Mouse (Mus musculus) 3T3-L1 (cell line): ENCODE results near the gene Ercc6l.
"Not testable (repeated sequence)": the region's sequence is repeated elsewhere in the genome, so short reads cannot be mapped to it uniquely, and the experiment has no call there.

Experiments
- DNase-seq: peaks from one replicate; pipeline ENCODE4 v3.0.0-alpha.2; 2015; ENCODE audit warnings: low read depth, low spot score

Gene Ercc6l

DNA sequence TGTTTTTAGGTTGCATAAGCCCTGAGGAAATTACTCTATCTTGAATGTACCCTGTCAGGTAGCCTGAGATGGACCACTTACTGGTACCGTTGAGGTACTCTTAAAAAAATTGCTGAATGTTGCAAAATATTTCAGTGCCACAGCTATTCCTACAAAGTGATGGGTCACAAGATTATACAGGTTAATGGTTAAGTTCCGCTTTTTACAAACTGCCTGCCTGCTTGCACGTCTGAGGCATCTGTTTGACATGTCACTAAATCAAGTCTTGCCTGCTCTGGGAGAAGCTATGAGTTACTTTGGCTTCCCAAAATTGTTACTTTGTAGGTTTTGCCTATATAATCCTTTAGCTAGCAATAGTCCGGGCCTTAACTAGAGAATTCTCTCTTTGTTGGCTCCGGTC, 47.5 kb downstream of the Ercc6l start:
- not testable (repeated sequence) for DNase-seq

GRCm38 (mm10) chrX:102103830-102104229, 53.1 kb downstream of the Ercc6l start:
- DNase-seq = not testable (repeated sequence)

DNA sequence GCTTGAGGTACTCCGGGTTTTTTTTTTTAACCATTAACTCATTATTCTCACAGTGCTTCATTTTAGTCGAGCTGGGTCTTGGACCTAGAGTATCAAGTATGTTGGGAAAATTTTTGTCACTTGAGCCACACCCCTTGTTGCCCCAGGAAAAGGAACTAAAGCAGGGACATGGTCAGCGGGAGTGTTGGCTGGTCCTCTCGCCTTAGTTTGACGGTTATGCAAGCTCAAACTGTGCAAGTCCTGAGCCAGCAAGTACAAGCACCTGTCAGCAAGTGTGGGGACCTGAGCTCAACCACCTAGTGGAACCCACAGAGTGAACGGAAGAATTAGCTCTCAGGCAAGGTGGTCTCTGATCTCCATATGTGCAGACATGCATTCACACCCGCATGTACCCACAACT, 55.0 kb downstream of the Ercc6l start:
- no peak for DNase-seq

- no peak for DNase-seq
These were observed 62.4 kb downstream of the Ercc6l start for GRCm38 (mm10) chrX:102094381-102094904.
